Mouse (Mus musculus): ENCODE results near the gene Csf3. TPM values are rescaled to one million over a fixed set of nuclear protein-coding genes. Genes with fewer than 3 reads are reported as not detected.
"Not testable (repeated sequence)": the region's sequence is repeated elsewhere in the genome, so short reads cannot be mapped to it uniquely, and the experiment has no call there.

The Csf3 gene
- polyA plus RNA-seq, 1 experiment from 2014 or later, result not detected

GRCm38 (mm10) chr11:98705021-98705420, 4.0 kb downstream of the Csf3 start:
- Histone ChIP-seq H3K4me1 (ENCODE audit: control insufficient read depth, insufficient read depth, low read length) (peaks cover 28% of the 10 kb centered on the region), H3K36me3 (ENCODE audit: control insufficient read depth, insufficient read depth) (peaks cover 21% of the 10 kb centered on the region), H3K27ac (ENCODE audit: low read length) (no peak overlapping the region), H3K27me3 (ENCODE audit: control insufficient read depth, insufficient read depth, low read length) (no peaks in the 10 kb centered on the region), H3K9ac (ENCODE audit: low read length) (no peak overlapping the region), H3K4me2 (ENCODE audit: low read depth, low read length) (no peak overlapping the region), H3K9me3 (replicated peaks; ENCODE audit: control insufficient read depth, low read length) (no peaks in the 10 kb centered on the region), H3K4me3 (ENCODE audit: low read length) (no peak overlapping the region)
- 89% methylated on average over 10 of the region's 10 CpGs for WGBS
- ATAC-seq (replicated peaks; ENCODE audit: extremely low read depth, insufficient read depth, low FRiP score), result no peak

DNA sequence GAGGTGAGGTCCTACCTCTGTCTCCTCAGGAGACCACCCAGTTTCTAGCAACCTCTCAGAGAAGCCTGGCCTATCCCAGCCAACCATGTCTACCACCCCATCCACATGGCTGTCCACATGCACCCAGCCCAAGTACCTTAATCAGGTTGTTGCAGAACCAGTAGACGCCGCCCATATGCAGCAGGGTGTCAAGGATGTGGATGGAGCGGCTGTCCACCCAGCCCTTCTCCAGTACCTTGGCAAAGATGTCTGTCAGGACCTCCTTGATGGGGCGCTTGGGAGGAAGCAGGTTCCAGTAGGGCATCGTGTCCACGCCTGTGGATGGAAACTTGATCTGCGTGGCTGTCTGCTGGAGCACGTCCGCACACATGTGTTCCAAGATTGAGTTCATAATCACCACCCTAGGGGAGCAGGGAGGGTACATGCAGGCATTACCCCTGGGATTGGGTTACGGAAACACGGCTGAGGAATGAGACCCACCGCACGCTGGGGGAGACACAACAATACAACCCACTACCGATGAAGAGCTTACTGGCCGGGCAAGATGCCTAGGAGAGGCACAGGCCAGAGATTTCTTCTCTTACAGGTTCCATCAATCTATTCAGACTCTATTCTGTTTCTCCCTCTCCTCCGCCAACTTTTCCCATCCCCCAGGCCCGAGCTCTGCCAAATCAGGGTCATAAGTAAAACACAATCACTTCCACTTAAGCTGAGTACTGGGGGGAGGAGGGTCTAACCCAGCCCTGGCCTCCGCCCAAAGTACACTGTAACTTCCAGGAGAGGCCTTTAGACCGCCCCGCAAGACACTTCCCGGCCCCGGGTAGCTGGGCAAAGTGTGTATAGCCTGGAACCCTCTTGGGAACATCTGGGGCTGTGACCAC, 6.6 kb downstream of the Csf3 start:
- 70% methylated on average over 22 of the region's 22 CpGs for WGBS
- H3K4me3 ChIP-seq (ENCODE audit: low read length), result no peak overlapping the region
- peak; percentile 50; the same call in 1 of the 2 replicates for ATAC-seq (replicated peaks; ENCODE audit: extremely low read depth, insufficient read depth, low FRiP score)
- H3K36me3 ChIP-seq (ENCODE audit: control insufficient read depth, insufficient read depth), result peaks cover 25% of the 10 kb centered on the region
- no peak overlapping the region for H3K9ac ChIP-seq (ENCODE audit: low read length)
- H3K4me1 ChIP-seq (ENCODE audit: control insufficient read depth, insufficient read depth, low read length), result peaks cover 37% of the 10 kb centered on the region
- peak overlapping the region; percentile 3; the same call in 1 of the 2 replicates for H3K4me2 ChIP-seq (ENCODE audit: low read depth, low read length)
- peak overlapping the region; percentile 82 for H3K27ac ChIP-seq (ENCODE audit: low read length)
- no peaks in the 10 kb centered on the region for H3K27me3 ChIP-seq (ENCODE audit: control insufficient read depth, insufficient read depth, low read length)
- H3K9me3 ChIP-seq (replicated peaks; ENCODE audit: control insufficient read depth, low read length), result no peaks in the 10 kb centered on the region

DNA sequence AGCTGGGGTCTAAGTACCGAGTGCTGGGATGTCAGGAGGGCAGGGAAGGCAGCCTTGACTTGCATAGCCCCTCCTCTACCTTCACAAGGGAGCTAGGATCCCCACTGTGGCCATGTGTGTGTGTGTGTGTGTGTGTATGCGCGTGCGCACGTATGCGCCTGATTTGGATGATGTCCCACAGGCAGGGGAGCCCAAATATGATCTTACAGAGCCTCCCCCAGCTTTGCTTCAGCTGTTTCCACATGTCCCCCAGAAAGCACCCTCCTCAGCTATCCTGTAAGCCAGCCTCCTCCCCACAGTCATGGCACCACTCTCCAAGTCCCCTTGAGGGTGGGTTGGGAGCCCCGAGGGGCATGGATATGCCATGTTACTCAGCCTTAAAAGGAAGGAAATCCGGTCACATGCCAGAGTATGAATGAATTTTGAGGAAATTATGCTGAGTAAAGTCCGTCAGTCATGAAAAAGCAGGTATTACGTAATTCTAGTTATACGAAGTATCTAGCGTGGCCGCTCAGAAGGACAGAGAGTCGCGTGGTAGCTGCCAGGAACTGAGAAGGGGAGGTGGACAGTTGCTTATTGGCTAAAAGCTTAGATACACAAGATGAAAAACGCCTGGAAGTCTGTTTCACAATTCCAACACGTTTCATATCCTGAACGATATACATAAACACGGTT, 7.4 kb downstream of the Csf3 start:
- H3K4me1 ChIP-seq (ENCODE audit: control insufficient read depth, insufficient read depth, low read length), result peaks cover 37% of the 10 kb centered on the region
- H3K27me3 ChIP-seq (ENCODE audit: control insufficient read depth, insufficient read depth, low read length), result no peaks in the 10 kb centered on the region
- WGBS, result 63% methylated on average over 19 of the region's 19 CpGs
- H3K4me3 ChIP-seq (ENCODE audit: low read length), result no peak overlapping the region
- no peaks in the 10 kb centered on the region for H3K9me3 ChIP-seq (replicated peaks; ENCODE audit: control insufficient read depth, low read length)
- peaks cover 29% of the 10 kb centered on the region for H3K36me3 ChIP-seq (ENCODE audit: control insufficient read depth, insufficient read depth)
- H3K4me2 ChIP-seq (ENCODE audit: low read depth, low read length), result peak overlapping the region; percentile 3; the same call in 1 of the 2 replicates
- H3K9ac ChIP-seq (ENCODE audit: low read length), result no peak overlapping the region
- ATAC-seq (replicated peaks; ENCODE audit: extremely low read depth, insufficient read depth, low FRiP score), result no peak
- H3K27ac ChIP-seq (ENCODE audit: low read length), result peak overlapping the region; percentile 82

- Histone ChIP-seq H3K9me3 (replicated peaks; ENCODE audit: control insufficient read depth, low read length) (no peaks in the 10 kb centered on the region), H3K4me2 (ENCODE audit: low read depth, low read length) (peak overlapping the region; percentile 24), H3K36me3 (ENCODE audit: control insufficient read depth, insufficient read depth) (peaks cover 37% of the 10 kb centered on the region), H3K4me1 (ENCODE audit: control insufficient read depth, insufficient read depth, low read length) (peaks cover 37% of the 10 kb centered on the region), H3K27me3 (ENCODE audit: control insufficient read depth, insufficient read depth, low read length) (no peaks in the 10 kb centered on the region), H3K27ac (ENCODE audit: low read length) (peak overlapping the region; percentile 82), H3K9ac (ENCODE audit: low read length) (peak overlapping the region; percentile 2), H3K4me3 (ENCODE audit: low read length) (no peak overlapping the region)
- peak; percentile 23; the same call in 1 of the 2 replicates for ATAC-seq (replicated peaks; ENCODE audit: extremely low read depth, insufficient read depth, low FRiP score)
- 55% methylated on average over 26 of the region's 26 CpGs for WGBS
These were observed 8.1 kb downstream of the Csf3 start for GRCm38 (mm10) chr11:98709001-98709741.

GRCm38 (mm10) chr11:98710416-98711045, 9.5 kb downstream of the Csf3 start:
- peak; percentile 28; the same call in 1 of the 2 replicates for ATAC-seq (replicated peaks; ENCODE audit: extremely low read depth, insufficient read depth, low FRiP score)
- peaks cover 37% of the 10 kb centered on the region for H3K4me1 ChIP-seq (ENCODE audit: control insufficient read depth, insufficient read depth, low read length)
- 40% methylated on average over 12 of the region's 12 CpGs for WGBS
- peaks cover 28% of the 10 kb centered on the region for H3K36me3 ChIP-seq (ENCODE audit: control insufficient read depth, insufficient read depth)
- no peaks in the 10 kb centered on the region for H3K9me3 ChIP-seq (replicated peaks; ENCODE audit: control insufficient read depth, low read length)
- H3K27me3 ChIP-seq (ENCODE audit: control insufficient read depth, insufficient read depth, low read length), result no peaks in the 10 kb centered on the region
- no peak overlapping the region for H3K4me3 ChIP-seq (ENCODE audit: low read length)
- no peak overlapping the region for H3K9ac ChIP-seq (ENCODE audit: low read length)
- H3K27ac ChIP-seq (ENCODE audit: low read length), result peak overlapping the region; percentile 82
- no peak overlapping the region for H3K4me2 ChIP-seq (ENCODE audit: low read depth, low read length)

DNA sequence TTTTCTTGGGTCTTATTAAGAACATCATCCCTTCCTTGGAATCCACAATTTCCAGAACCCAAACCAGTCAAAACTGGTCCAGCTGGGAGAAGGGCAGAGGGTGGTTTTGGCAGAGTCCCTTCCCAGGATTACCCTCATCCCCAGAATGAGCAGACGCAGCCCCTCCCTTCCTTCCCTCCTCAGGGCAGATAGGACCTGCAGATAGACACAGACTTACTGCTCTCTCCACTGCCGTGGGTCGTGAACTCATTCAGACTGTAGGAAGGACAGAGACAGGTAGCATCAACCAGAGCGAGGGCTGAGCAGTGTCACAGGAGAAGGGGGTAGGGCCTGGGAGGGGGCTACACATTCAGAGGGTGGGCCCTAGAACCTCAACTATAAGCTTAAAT, 10.0 kb downstream of the Csf3 start:
- H3K4me3 ChIP-seq (ENCODE audit: low read length), result no peak overlapping the region
- WGBS, result 66% methylated on average over 4 of the region's 4 CpGs
- H3K36me3 ChIP-seq (ENCODE audit: control insufficient read depth, insufficient read depth), result peaks cover 26% of the 10 kb centered on the region
- H3K9ac ChIP-seq (ENCODE audit: low read length), result no peak overlapping the region
- H3K27me3 ChIP-seq (ENCODE audit: control insufficient read depth, insufficient read depth, low read length), result no peaks in the 10 kb centered on the region
- no peaks in the 10 kb centered on the region for H3K9me3 ChIP-seq (replicated peaks; ENCODE audit: control insufficient read depth, low read length)
- ATAC-seq (replicated peaks; ENCODE audit: extremely low read depth, insufficient read depth, low FRiP score), result no peak
- peaks cover 37% of the 10 kb centered on the region for H3K4me1 ChIP-seq (ENCODE audit: control insufficient read depth, insufficient read depth, low read length)
- peak overlapping the region; percentile 67 for H3K27ac ChIP-seq (ENCODE audit: low read length)
- H3K4me2 ChIP-seq (ENCODE audit: low read depth, low read length), result no peak overlapping the region

GRCm38 (mm10) chr11:98712009-98712408, 10.9 kb downstream of the Csf3 start:
- H3K9ac ChIP-seq (ENCODE audit: low read length); ATAC-seq (replicated peaks; ENCODE audit: extremely low read depth, insufficient read depth, low FRiP score); H3K27ac ChIP-seq (ENCODE audit: low read length); H3K27me3 ChIP-seq (ENCODE audit: control insufficient read depth, insufficient read depth, low read length); H3K9me3 ChIP-seq (replicated peaks; ENCODE audit: control insufficient read depth, low read length); H3K4me3 ChIP-seq (ENCODE audit: low read length); H3K4me2 ChIP-seq (ENCODE audit: low read depth, low read length): not testable (repeated sequence)
- Histone ChIP-seq H3K36me3 (ENCODE audit: control insufficient read depth, insufficient read depth) (peaks cover 30% of the 10 kb centered on the region; the same call in 1 of the 2 replicates), H3K4me1 (ENCODE audit: control insufficient read depth, insufficient read depth, low read length) (peaks cover 37% of the 10 kb centered on the region)
- WGBS, result 83% methylated on average over 6 of the region's 6 CpGs

- Histone ChIP-seq H3K36me3 (ENCODE audit: control insufficient read depth, insufficient read depth) (peaks cover 30% of the 10 kb centered on the region; the same call in 1 of the 2 replicates), H3K9me3 (replicated peaks; ENCODE audit: control insufficient read depth, low read length) (no peaks in the 10 kb centered on the region), H3K4me1 (ENCODE audit: control insufficient read depth, insufficient read depth, low read length) (peaks cover 29% of the 10 kb centered on the region), H3K9ac (ENCODE audit: low read length) (no peak overlapping the region), H3K27me3 (ENCODE audit: control insufficient read depth, insufficient read depth, low read length) (no peaks in the 10 kb centered on the region), H3K4me2 (ENCODE audit: low read depth, low read length) (no peak overlapping the region), H3K27ac (ENCODE audit: low read length) (peak overlapping the region; percentile 7; the same call in 1 of the 2 replicates), H3K4me3 (ENCODE audit: low read length) (no peak overlapping the region)
- no peak for ATAC-seq (replicated peaks; ENCODE audit: extremely low read depth, insufficient read depth, low FRiP score)
- 77% methylated on average over 12 of the region's 12 CpGs for WGBS
These were observed 12.6 kb downstream of the Csf3 start for GRCm38 (mm10) chr11:98713703-98714102.
